Mouse (Mus musculus) cerebellum, adult 2 months (tissue): ENCODE measurements at regions not wholly inside any gene's neighbourhood (a gene's known extent, or its start where the extent isn't known, plus 50 kb on each side); places are given as distances from the start of the nearest gene placed in this dataset.

Source experiments
- DNase-seq, 2 experiments: peaks; one replicate each; pipeline ENCODE4 v3.0.0; 2021
- H3K27ac ChIP-seq: fragments of 200-500 bp; 2 replicates; pipeline ENCODE4 v1.5.1; 2012; ENCODE audit warnings: low read length, control low read depth, inconsistent platforms; ENCODE audit not compliant: insufficient read depth
- H3K27me3 ChIP-seq: fragments of 200-500 bp; 2 replicates; pipeline ENCODE4 v1.6.1; 2012; ENCODE audit warnings: inconsistent platforms, mild to moderate bottlenecking, low read length, moderate library complexity; ENCODE audit not compliant: control insufficient read depth, insufficient read depth
- H3K4me1 ChIP-seq: fragments of 200-500 bp; 2 replicates; pipeline ENCODE4 v1.6.1; 2011; ENCODE audit warnings: low read length; ENCODE audit not compliant: control insufficient read depth, insufficient read depth
- H3K4me3 ChIP-seq: fragments of 200-500 bp; replicated peaks from 2 replicates; pipeline ENCODE3; 2011; ENCODE audit warnings: mild to moderate bottlenecking, low read depth, low read length, control low read depth; ENCODE audit not compliant: insufficient read depth
- CTCF ChIP-seq: fragments of 200-500 bp; IDR thresholded peaks from 2 replicates; pipeline ENCODE4 v1.5.1; 2011; ENCODE audit warnings: low read depth, mild to moderate bottlenecking, control low read depth, low read length, moderate library complexity, borderline replicate concordance; ENCODE audit not compliant: insufficient read depth
- POLR2A ChIP-seq: fragments of 200-500 bp; IDR thresholded peaks from 2 replicates; pipeline ENCODE4 v1.6.1; 2011; ENCODE audit warnings: low read length, control low read depth, borderline replicate concordance; ENCODE audit not compliant: insufficient read depth
- WGBS: fragments of 180-500 bp; shearing (Covaris S2); methylation state at CpG from one replicate; pipeline ENCODE4 v1.1.7; 2018; 5-methylcytosine and 5-hydroxymethylcytosine counted together

- DNase-seq: peak in 1 of 2 experiments; percentile 51
- TF ChIP-seq POLR2A (no peak), CTCF (no peak)
- WGBS: 64% methylated on average over 6 of the region's 6 CpGs
These were observed 167.5 kb upstream of the Jmjd1c start for GRCm38 (mm10) chr10:66928211-66928990.

GRCm38 (mm10) chr10:66930563-66930962 is 165.4 kb upstream of the Jmjd1c start:
- 84% methylated on average over 10 of the region's 10 CpGs for WGBS
- Histone ChIP-seq H3K27ac (no peak overlapping the region), H3K27me3 (no peaks in the 10 kb centered on the region), H3K4me1 (no peaks in the 10 kb centered on the region), H3K4me3 (no peak overlapping the region)
- TF ChIP-seq CTCF (no peak), POLR2A (no peak)
- no peak for DNase-seq

More at GRCm38 (mm10) chr10:66928211-66928990, 167.5 kb upstream of the Jmjd1c start:
- no peak overlapping the region for H3K4me3 ChIP-seq
- no peak overlapping the region for H3K27ac ChIP-seq
- H3K4me1 ChIP-seq: no peaks in the 10 kb centered on the region
- H3K27me3 ChIP-seq: no peaks in the 10 kb centered on the region

- H3K4me3 ChIP-seq: no peak overlapping the region
- H3K4me1 ChIP-seq: no peaks in the 10 kb centered on the region
- no peak for TF ChIP-seq POLR2A
- no peak for TF ChIP-seq CTCF
- H3K27me3 ChIP-seq: no peaks in the 10 kb centered on the region
- DNase-seq: no peak
- 70% methylated on average over 7 of the region's 7 CpGs for WGBS
- no peak overlapping the region for H3K27ac ChIP-seq
These were observed 164.4 kb upstream of the Jmjd1c start for GRCm38 (mm10) chr10:66931505-66931904.

GRCm38 (mm10) chr10:66932544-66932943 is 163.4 kb upstream of the Jmjd1c start:
- DNase-seq: no peak
- no peaks in the 10 kb centered on the region for H3K4me1 ChIP-seq
- no peaks in the 10 kb centered on the region for H3K27me3 ChIP-seq
- no peak overlapping the region for H3K4me3 ChIP-seq
- H3K27ac ChIP-seq: no peak overlapping the region
- WGBS: 95% methylated on average over 6 of the region's 6 CpGs
- TF ChIP-seq CTCF (no peak), POLR2A (no peak)

- Histone ChIP-seq H3K27me3 (no peaks in the 10 kb centered on the region), H3K4me3 (no peak overlapping the region), H3K27ac (no peak overlapping the region), H3K4me1 (no peaks in the 10 kb centered on the region)
- no peak for TF ChIP-seq POLR2A
- TF ChIP-seq CTCF: no peak
- WGBS: 93% methylated on average over 7 of the region's 7 CpGs
- no peak for DNase-seq
These were observed 162.2 kb upstream of the Jmjd1c start for GRCm38 (mm10) chr10:66933689-66934088.

GRCm38 (mm10) chr10:66935731-66936130 is 160.2 kb upstream of the Jmjd1c start:
- no peak overlapping the region for H3K4me3 ChIP-seq
- no peak for TF ChIP-seq POLR2A
- TF ChIP-seq CTCF: no peak
- no peak overlapping the region for H3K27ac ChIP-seq
- no peaks in the 10 kb centered on the region for H3K27me3 ChIP-seq
- H3K4me1 ChIP-seq: no peaks in the 10 kb centered on the region
- no peak for DNase-seq
- 66% methylated on average over 6 of the region's 6 CpGs for WGBS

GRCm38 (mm10) chr10:66937116-66937515 is 158.8 kb upstream of the Jmjd1c start:
- Histone ChIP-seq H3K4me1 (peaks cover 3% of the 10 kb centered on the region; the same call in 1 of the 2 replicates), H3K27ac (no peak overlapping the region), H3K27me3 (no peaks in the 10 kb centered on the region), H3K4me3 (no peak overlapping the region)
- no peak for TF ChIP-seq POLR2A
- TF ChIP-seq CTCF: no peak
- no peak for DNase-seq
- 94% methylated on average over 13 of the region's 13 CpGs for WGBS

- H3K27ac ChIP-seq: no peak overlapping the region
- H3K4me3 ChIP-seq: no peak overlapping the region
- H3K4me1 ChIP-seq: peaks cover 10% of the 10 kb centered on the region; the same call in 1 of the 2 replicates
- TF ChIP-seq CTCF (no peak), POLR2A (no peak)
- DNase-seq: no peak
- no peaks in the 10 kb centered on the region for H3K27me3 ChIP-seq
- WGBS: 69% methylated on average over 6 of the region's 6 CpGs
These were observed 155.6 kb upstream of the Jmjd1c start for GRCm38 (mm10) chr10:66940368-66940767.
